Mouse (Mus musculus) left cerebral cortex, postnatal 10 days (tissue): Measurements from ENCODE around the gene Hpcal1. TPM values are rescaled to one million over a fixed set of nuclear protein-coding genes. Genes with fewer than 3 reads are reported as not detected.

Source experiments
- DNase-seq, 2 experiments: peaks; one replicate each; pipeline ENCODE4 v3.0.0; 2021 to 2022; ENCODE audit warnings: low spot score in 2 of 2, mixed read lengths in 1 of 2; ENCODE audit errors: extremely low spot score in 1 of 2
- intact Hi-C: fragments of 180-260 bp; cut with DNase I; formaldehyde crosslinking; loops from one replicate; pipeline ENCODE4 v1.15.1; 2025
- total RNA-seq, 2 experiments: library from RNA; stranded (reverse); gene quantifications; 2 replicates each; pipeline ENCODE4 v1.2.3; 2021

Gene Hpcal1
- total RNA-seq, 2 experiments from 2014 or later = 54.8 to 66.9 TPM

DNA sequence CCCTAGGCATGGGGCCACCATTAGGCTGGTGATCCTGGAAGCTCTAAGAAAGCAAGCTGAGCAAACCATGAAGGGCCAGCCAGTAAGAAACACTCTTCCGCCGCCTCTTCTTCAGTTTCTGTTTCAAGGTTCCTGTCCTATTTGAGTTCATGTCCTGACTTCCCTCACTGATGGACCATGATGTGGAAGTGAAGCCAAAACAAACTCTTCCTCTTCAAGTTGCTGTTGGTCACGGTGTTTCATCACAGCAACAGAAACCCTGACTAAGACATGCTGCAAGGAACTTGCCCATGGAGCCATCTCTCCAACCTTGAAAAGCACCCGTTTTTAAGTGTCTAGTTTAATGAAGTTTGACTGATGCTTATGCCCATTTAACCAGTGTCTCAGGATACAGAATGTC is 11.1 kb upstream of the Hpcal1 start:
- intact Hi-C loops = no loop called here
- DNase-seq = no peak

GRCm38 (mm10) chr12:17682161-17682560 is 8.5 kb upstream of the Hpcal1 start:
- intact Hi-C loops = no loop called here
- DNase-seq = no peak

DNA sequence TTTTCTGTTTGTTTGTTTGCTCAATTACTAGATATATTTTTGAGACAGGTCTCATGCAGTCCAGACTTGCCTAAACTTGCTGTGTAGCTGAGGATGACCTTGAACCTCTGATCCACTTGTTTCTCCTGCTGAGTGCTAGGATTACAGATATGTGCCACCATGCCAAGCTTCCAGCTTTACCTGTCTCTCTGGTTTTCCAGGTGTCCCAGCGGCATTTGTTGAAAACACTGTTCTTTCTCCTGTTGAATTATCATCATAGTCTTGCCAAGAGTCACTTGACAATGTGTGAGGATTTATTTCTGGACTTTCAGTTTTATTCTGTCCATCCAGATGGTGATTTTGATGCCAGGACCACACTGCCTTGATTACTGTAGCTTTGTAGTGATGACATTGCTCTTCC is 6.3 kb upstream of the Hpcal1 start:
- DNase-seq = no peak
- intact Hi-C loops = no loop called here

GRCm38 (mm10) chr12:17686116-17686515 is 4.5 kb upstream of the Hpcal1 start:
- no peak for DNase-seq
- intact Hi-C loops = no loop called here

DNA sequence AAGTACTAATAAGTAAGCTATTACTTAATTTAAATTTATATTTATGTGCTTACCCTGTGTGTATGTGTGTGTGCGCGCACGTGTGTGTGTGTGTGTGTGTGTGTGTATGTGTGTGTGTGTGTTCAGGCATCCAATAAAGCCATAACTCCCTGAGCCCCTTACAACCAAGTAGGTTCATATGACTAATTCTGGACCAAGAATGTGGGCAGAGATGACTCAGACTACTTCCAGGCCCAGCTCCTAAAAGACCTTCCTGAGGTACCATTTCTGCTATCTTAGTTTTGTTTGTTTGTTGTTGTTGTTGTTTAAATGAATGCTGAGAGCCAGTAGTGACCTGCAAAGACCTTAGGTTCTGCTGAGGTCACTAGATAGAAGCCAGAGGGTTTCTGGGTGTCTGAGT is 1.7 kb upstream of the Hpcal1 start:
- intact Hi-C loops = no loop called here
- no peak for DNase-seq

DNA sequence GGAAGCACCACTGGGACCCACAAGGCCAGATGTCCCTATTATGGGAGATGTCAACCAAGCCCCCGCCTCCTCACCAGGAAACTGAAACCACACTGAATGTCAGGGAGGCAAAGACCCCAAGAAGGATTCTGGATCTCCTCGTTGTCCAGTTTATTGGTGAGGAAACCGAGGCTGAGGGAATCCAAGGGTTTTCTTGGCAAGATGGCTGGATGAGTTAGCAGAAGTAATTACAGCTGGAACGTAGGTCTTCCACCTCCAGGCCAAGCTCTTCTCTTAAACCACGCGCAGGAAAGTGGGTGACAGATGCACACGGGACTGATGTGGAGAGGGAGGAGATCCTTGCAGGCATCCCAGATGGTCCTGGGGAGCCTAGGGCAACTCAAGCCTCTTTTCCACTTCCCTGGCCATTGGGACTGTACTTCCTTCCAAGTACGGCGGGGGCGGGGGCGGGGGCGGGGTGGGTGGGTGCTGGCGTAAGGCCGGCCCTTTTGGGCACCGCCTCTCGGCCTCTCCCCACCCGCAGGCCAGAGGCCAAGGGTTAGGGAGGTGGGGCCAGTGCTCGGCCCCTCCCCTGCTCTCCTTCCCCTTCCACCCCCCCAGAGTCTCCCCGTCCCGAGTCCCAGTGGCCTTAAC is 609 bp upstream of the Hpcal1 start:
- no peak for DNase-seq
- intact Hi-C loops = no loop called here

- intact Hi-C loops = no loop called here
- DNase-seq = peak in 1 of 2 experiments; percentile 57
Observed at GRCm38 (mm10) chr12:17691320-17691876, 742 bp downstream of the Hpcal1 start.

GRCm38 (mm10) chr12:17691891-17692321 is 1.2 kb downstream of the Hpcal1 start:
- no peak for DNase-seq
- intact Hi-C loops = no loop called here

DNA sequence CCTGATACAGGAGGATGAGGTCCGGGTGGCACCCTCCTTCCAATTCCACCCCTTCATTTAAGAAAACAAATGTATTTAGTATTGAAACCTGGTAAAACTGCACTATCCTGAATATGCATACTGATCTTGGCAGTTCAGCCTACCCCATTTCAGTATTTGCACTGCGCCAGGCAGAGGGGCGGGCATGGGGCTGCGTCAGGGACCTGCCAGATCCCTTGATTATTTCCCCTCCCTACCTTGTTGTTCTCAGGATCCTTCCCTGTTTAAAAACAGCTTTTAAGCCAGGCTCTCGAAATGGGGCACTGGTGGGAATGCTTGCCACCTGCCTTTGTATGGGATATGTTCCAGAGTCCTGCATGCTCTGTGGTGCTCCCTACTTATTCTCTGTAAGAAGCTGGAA is 1.7 kb downstream of the Hpcal1 start:
- DNase-seq = no peak
- intact Hi-C loops = no loop called here

GRCm38 (mm10) chr12:17692953-17693352 is 2.3 kb downstream of the Hpcal1 start:
- intact Hi-C loops = no loop called here
- DNase-seq = no peak

GRCm38 (mm10) chr12:17694589-17695115 is 4.0 kb downstream of the Hpcal1 start:
- peak in 1 of 2 experiments; percentile 50 for DNase-seq
- intact Hi-C loops = no loop called here

DNA sequence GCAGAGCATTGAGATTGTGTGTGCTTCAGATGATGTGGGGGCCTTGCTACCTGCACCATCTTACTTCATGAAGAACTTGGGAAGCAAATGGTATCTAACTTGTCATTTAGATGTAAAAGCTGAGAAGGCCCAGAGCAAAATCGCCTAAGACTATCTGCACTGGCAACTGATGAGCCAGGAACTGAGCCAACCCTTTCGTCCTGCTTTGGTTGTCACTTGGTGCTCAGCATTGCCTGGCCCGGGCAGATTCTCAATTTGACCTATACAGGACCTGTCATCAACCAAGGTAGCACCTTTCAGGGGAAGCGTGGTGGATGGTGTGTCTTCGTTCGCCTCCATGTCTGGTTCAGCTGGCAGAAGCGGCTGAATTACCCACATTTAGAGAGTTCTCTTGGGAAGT is 5.7 kb downstream of the Hpcal1 start:
- DNase-seq = no peak
- intact Hi-C loops = no loop called here

GRCm38 (mm10) chr12:17698934-17699333 is 8.3 kb downstream of the Hpcal1 start:
- no peak for DNase-seq
- intact Hi-C loops = no loop called here

GRCm38 (mm10) chr12:17699480-17699879 is 8.8 kb downstream of the Hpcal1 start:
- intact Hi-C loops = no loop called here
- DNase-seq = no peak

- intact Hi-C loops = no loop called here
- DNase-seq = no peak
Observed at GRCm38 (mm10) chr12:17701131-17701720, 10.6 kb downstream of the Hpcal1 start.

GRCm38 (mm10) chr12:17701795-17702194 is 11.1 kb downstream of the Hpcal1 start:
- no peak for DNase-seq
- intact Hi-C loops = no loop called here

DNA sequence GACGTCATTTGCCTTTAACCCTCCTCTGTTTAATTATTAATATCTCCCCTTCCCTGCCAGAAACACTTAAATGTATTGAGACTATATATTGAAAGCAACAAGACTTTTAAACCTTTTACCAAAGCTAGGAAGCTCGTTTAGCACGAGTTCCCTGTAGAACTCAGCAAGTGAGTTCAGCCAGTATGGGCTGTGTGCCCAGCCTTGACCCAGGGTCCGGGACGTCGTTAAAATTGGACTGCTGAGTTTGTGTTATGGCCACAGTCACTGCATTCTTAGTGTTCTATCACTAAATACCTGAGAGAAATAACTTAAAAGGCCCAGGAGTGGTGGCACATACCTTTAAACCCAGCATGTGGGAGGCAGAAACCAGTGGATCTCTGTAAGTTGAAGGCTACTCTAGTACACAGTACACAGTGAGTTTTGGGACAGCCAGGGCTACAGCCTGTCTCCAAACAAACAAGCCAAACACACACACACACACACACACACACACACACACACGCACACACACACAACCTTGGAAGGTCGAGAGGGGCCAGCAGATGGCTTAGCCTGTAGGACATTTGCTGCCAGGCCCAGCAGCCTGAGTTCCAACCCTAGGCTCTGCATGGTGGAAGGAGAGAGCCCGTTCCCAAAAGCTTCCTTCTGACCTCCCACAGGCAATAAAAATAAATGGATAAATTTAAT is 11.7 kb downstream of the Hpcal1 start:
- no peak for DNase-seq
- intact Hi-C loops = no loop called here

GRCm38 (mm10) chr12:17702944-17703335 is 12.3 kb downstream of the Hpcal1 start:
- DNase-seq = no peak
- intact Hi-C loops = no loop called here

DNA sequence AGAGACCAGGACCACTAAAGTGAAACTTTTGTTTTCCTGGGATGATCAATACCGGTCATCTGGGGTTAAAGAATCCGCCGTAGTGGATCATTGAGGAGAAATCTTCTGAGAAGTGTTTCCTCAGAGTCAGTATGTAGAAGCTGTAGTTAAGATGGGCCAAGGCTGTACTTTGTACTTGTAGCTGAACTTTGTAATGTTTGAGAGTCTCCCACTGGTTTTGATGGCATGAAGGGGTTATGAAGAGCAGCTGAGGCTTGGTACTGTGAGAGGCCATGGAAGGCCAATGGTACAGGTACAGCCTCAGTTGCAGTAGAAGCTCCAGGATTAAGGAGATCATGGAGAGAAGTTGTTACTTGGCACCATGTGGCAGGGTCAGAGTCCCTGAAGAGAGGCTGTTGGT is 13.2 kb downstream of the Hpcal1 start:
- intact Hi-C loops = no loop called here
- no peak for DNase-seq

DNA sequence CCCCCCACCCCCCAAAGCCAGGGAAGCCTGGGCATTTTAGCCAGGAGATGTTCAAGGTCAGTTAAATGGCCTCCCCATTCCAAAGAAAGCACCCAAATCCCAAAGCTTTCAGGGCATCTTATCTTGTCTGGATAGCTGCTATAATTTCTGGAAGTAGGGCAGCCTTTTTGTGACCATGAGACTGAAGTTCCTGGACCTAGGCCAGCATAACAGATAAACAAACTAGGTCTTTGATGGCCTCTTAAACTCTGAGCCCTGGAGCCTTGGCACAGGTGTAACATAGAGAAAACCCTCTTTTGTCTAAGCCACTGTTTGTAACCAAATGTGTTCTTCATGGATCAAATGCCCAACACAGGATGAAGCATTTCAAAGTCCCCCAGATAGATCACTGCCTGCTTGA is 16.8 kb downstream of the Hpcal1 start:
- no peak for DNase-seq

More for the DNA sequence above, 16.8 kb downstream of the Hpcal1 start:
- intact Hi-C loops = no loop called here
